Mouse (Mus musculus): ENCODE data around the gene Cmpk1.

- no peak for TF ChIP-seq POLR2A (IDR thresholded peaks at IDR 0.05; ENCODE audit: borderline replicate concordance, extremely low read depth, low read depth, low read length)
- TF ChIP-seq CTCF (IDR thresholded peaks at IDR 0.05; ENCODE audit: insufficient read depth, low read length), result no peak
Observed at GRCm38 (mm10) chr4:114946416-114946815, 40.6 kb downstream of the Cmpk1 start.

Measured in lung, adult 2 months (tissue).